Mouse (Mus musculus) lung, adult 2 months (tissue): ENCODE results near the gene Nkain2. TPM values are rescaled to one million over a fixed set of nuclear protein-coding genes. Genes with fewer than 3 reads are reported as not detected.
A peak's percentile ranks its signal among the peaks of the same experiment; 100 is the strongest.

Source experiments
- DNase-seq: peaks from one replicate; pipeline ENCODE4 v3.0.0; 2022
- H3K4me1 ChIP-seq: fragments of 200-500 bp; 2 replicates; pipeline ENCODE4 v1.6.1; 2011; ENCODE audit warnings: low read length; ENCODE audit not compliant: control insufficient read depth, insufficient read depth
- H3K4me3 ChIP-seq: fragments of 200-500 bp; replicated peaks from 2 replicates; pipeline ENCODE3; 2011; ENCODE audit warnings: low read depth, mild to moderate bottlenecking, control low read depth, low read length; ENCODE audit errors: extremely low read depth
- CTCF ChIP-seq: fragments of 200-500 bp; IDR thresholded peaks from 2 replicates; pipeline ENCODE4 v1.5.1; 2011; ENCODE audit warnings: mild to moderate bottlenecking, low read length, control low read depth; ENCODE audit not compliant: insufficient read depth
- POLR2A ChIP-seq: fragments of 200-500 bp; IDR thresholded peaks from 2 replicates; pipeline ENCODE4 v1.6.1; 2011; ENCODE audit warnings: low read depth, mild to moderate bottlenecking, control low read depth, low read length, borderline replicate concordance; ENCODE audit errors: extremely low read depth
- WGBS: fragments of 180-500 bp; shearing (Covaris S2); methylation state at CpG from one replicate; pipeline ENCODE4 v1.1.7; 2018; 5-methylcytosine and 5-hydroxymethylcytosine counted together
- polyA plus RNA-seq: library from polyadenylated mRNA; depleted of rRNA; stranded (reverse); fragments of >200 nt; gene quantifications from 2 replicates; pipeline ENCODE4 v1.2.3, GENCODE M21; 2012; rRNA removed

Nkain2 gene
- polyA plus RNA-seq, 1 experiment = 0.05 TPM

GRCm38 (mm10) chr10:31812543-31812942 lies 1077.7 kb downstream of the Nkain2 start:
- no peaks in the 10 kb centered on the region for H3K4me1 ChIP-seq
- WGBS = 57% methylated on average over 3 of the region's 3 CpGs
- TF ChIP-seq POLR2A (no peak), CTCF (no peak)
- H3K4me3 ChIP-seq = no peak overlapping the region
- no peak for DNase-seq

GRCm38 (mm10) chr10:31742443-31743057 lies 1147.7 kb downstream of the Nkain2 start:
- peak; percentile 25 for DNase-seq
- 13% methylated on average over 5 of the region's 5 CpGs for WGBS
- no peak overlapping the region for H3K4me3 ChIP-seq
- TF ChIP-seq POLR2A (no peak), CTCF (peak; percentile 95)
- H3K4me1 ChIP-seq = no peaks in the 10 kb centered on the region

- TF ChIP-seq CTCF = no peak
- TF ChIP-seq POLR2A = no peak
- Histone ChIP-seq H3K4me1 (no peaks in the 10 kb centered on the region), H3K4me3 (no peak overlapping the region)
- DNase-seq = no peak
Measured at GRCm38 (mm10) chr10:31728036-31728435, 1162.2 kb downstream of the Nkain2 start.

GRCm38 (mm10) chr10:31647270-31647669 lies 1243.0 kb downstream of the Nkain2 start:
- 68% methylated on average over 3 of the region's 3 CpGs for WGBS
- TF ChIP-seq POLR2A = no peak
- TF ChIP-seq CTCF = no peak
- H3K4me3 ChIP-seq = no peak overlapping the region
- H3K4me1 ChIP-seq = no peaks in the 10 kb centered on the region
- DNase-seq = no peak

- no peak overlapping the region for H3K4me3 ChIP-seq
- 37% methylated on average over 1 of the region's 1 CpGs for WGBS
- DNase-seq = no peak
- no peaks in the 10 kb centered on the region for H3K4me1 ChIP-seq
- no peak for TF ChIP-seq POLR2A
- no peak for TF ChIP-seq CTCF
Measured at GRCm38 (mm10) chr10:31646083-31646482, 1244.2 kb downstream of the Nkain2 start.

Other genes starting within 250 kb of the Nkain2 start
- 0.37 and 1.1 TPM in 2 replicates for gene Trdn, start 190.1 kb upstream of the Nkain2 start, polyA plus RNA-seq